Mouse (Mus musculus) limb, embryonic 15.5 days (tissue): Measurements from ENCODE around the gene Phldb1. TPM values are rescaled to one million over a fixed set of nuclear protein-coding genes. Genes with fewer than 3 reads are reported as not detected.

Experiments
- ATAC-seq: fragments of 200-750 bp; cut with Nextera tagmentation; 2 replicates; pipeline ENCODE4 v1.8.0; 2017; ENCODE audit warnings: low read depth, moderate TSS enrichment; ENCODE audit not compliant: insufficient number of reproducible peaks, low FRiP score, low TSS enrichment
- H3K27ac ChIP-seq: fragments of 300-500 bp; sonication (generic); 2 replicates; pipeline ENCODE4 v1.5.1; 2015; ENCODE audit warnings: moderate library complexity, mild to moderate bottlenecking, inconsistent platforms
- H3K27me3 ChIP-seq: fragments of 300-500 bp; sonication (generic); 2 replicates; pipeline ENCODE4 v1.6.1; 2015; ENCODE audit warnings: inconsistent platforms
- H3K36me3 ChIP-seq: fragments of 300-500 bp; sonication (generic); 2 replicates; pipeline ENCODE4 v1.6.1; 2015; ENCODE audit warnings: inconsistent platforms
- H3K4me1 ChIP-seq: fragments of 300-500 bp; sonication (generic); 2 replicates; pipeline ENCODE4 v1.6.1; 2015; ENCODE audit warnings: inconsistent platforms
- H3K4me2 ChIP-seq: fragments of 300-500 bp; sonication (generic); 2 replicates; pipeline ENCODE4 v1.6.1; 2015; ENCODE audit warnings: mild to moderate bottlenecking, inconsistent platforms
- H3K4me3 ChIP-seq: fragments of 300-500 bp; sonication (generic); 2 replicates; pipeline ENCODE4 v1.5.1; 2015; ENCODE audit warnings: mild to moderate bottlenecking, inconsistent platforms
- H3K9ac ChIP-seq: fragments of 300-500 bp; sonication (generic); 2 replicates; pipeline ENCODE4 v1.6.1; 2015; ENCODE audit warnings: inconsistent platforms
- H3K9me3 ChIP-seq: fragments of 300-500 bp; sonication (generic); 2 replicates; pipeline ENCODE4 v1.6.1; 2016; ENCODE audit warnings: inconsistent platforms
- WGBS: fragments of 180-500 bp; shearing (Covaris S2); methylation state at CpG from one replicate; pipeline ENCODE4 v1.1.7; 2015; 5-methylcytosine and 5-hydroxymethylcytosine counted together
- polyA plus RNA-seq: library from polyadenylated mRNA; unstranded; fragments of >200 nt; fragmentation: Nextera tagmentation; extraction: Ambion mirVana; gene quantifications from 2 replicates; pipeline ENCODE4 v1.2.1, GENCODE M21; 2015

Gene Phldb1
- polyA plus RNA-seq, 1 experiment from 2014 or later: 39.2 TPM

DNA sequence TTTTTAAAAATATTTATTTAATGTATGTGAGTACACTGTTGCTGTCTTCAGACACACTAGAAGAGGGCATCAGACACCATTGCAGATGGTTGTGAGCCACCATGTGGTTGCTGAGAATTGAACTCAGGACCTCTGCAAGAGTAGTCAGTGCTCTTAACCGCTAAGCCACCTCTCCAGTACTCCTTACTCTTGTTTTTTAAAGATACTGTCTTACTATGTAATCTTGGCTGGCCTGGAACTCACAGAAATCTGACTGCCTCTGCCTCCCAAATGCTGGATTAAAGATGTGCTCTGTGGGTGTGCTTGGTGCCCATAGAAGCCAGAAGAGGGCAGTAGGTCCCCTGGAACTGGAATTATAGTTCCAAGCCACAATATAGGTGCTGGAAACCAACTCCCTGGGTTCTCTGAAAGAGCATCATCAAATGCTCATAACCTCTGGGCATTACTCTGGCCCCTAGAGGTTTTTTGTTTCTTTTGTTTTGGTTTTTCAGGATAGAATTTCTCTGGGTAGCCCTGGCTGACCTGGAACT is 5.7 kb upstream of the Phldb1 start:
- 89% methylated on average over 1 of the region's 1 CpGs for WGBS
- Histone ChIP-seq H3K27ac (no peak overlapping the region), H3K36me3 (peaks cover 42% of the 10 kb centered on the region), H3K9ac (no peak overlapping the region), H3K4me2 (no peak overlapping the region), H3K9me3 (no peaks in the 10 kb centered on the region), H3K4me3 (no peak overlapping the region), H3K27me3 (no peaks in the 10 kb centered on the region), H3K4me1 (peaks cover 20% of the 10 kb centered on the region)
- no peak for ATAC-seq

DNA sequence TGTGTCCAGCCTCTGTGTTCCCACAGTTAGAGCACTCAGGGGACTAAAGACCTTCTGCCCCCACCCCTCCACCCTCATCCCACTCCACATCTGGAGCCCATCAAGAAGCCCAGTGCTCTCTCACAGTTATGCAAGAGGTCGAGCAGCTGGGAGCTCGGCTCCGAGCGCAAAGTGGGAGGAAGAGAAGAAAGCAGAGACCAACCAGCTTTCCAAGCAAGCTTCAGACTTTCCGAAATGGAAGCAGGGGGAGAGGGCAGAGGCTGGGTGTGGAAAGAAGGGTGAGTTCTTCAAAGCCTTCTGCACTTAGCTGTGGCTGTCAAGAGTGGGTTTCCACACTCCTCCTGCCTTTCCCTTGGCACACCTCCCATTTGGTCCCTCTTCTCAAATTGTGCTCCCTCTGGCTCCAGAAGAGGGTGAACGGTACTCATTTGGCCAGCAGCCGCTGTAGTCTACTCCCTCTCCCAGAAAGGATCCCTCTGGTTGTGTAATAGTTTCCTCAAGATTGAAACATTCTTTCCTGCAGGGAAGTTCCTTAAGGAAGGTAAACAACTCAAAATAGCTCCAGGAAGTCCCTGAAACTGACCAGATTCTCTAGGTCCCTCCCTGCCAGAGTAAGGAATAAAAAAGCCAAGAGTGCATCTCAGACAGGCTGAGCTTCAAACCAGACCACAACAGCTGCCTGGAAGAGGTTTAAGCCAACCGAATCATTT is 2.4 kb upstream of the Phldb1 start:
- peaks cover 52% of the 10 kb centered on the region for H3K4me1 ChIP-seq
- WGBS: 14% methylated on average over 8 of the region's 8 CpGs

GRCm38 (mm10) chr9:44736301-44736700 is 1.3 kb upstream of the Phldb1 start:
- Histone ChIP-seq H3K4me3 (no peak overlapping the region), H3K36me3 (peaks cover 3% of the 10 kb centered on the region; the same call in 1 of the 2 replicates), H3K4me2 (no peak overlapping the region), H3K4me1 (peaks cover 56% of the 10 kb centered on the region), H3K27ac (peak overlapping the region; percentile 93), H3K9ac (no peak overlapping the region), H3K27me3 (no peaks in the 10 kb centered on the region), H3K9me3 (no peaks in the 10 kb centered on the region)
- 61% methylated on average over 2 of the region's 2 CpGs for WGBS
- ATAC-seq: no peak

More for the DNA sequence above, 2.4 kb upstream of the Phldb1 start:
- peaks cover 8% of the 10 kb centered on the region for H3K36me3 ChIP-seq
- H3K27me3 ChIP-seq: no peaks in the 10 kb centered on the region
- H3K27ac ChIP-seq: peak overlapping the region; percentile 93
- no peak overlapping the region for H3K9ac ChIP-seq
- H3K9me3 ChIP-seq: no peaks in the 10 kb centered on the region
- peak overlapping the region; percentile 25; the same call in 1 of the 2 replicates for H3K4me2 ChIP-seq
- ATAC-seq: peak; percentile 61
- H3K4me3 ChIP-seq: no peak overlapping the region

- H3K4me2 ChIP-seq: peak overlapping the region; percentile 95; the same call in 1 of the 2 replicates
- H3K9me3 ChIP-seq: no peaks in the 10 kb centered on the region
- no peaks in the 10 kb centered on the region for H3K36me3 ChIP-seq
- WGBS: 77% methylated on average over 6 of the region's 6 CpGs
- no peaks in the 10 kb centered on the region for H3K27me3 ChIP-seq
- H3K27ac ChIP-seq: peak overlapping the region; percentile 93
- peaks cover 56% of the 10 kb centered on the region for H3K4me1 ChIP-seq
- H3K4me3 ChIP-seq: no peak overlapping the region
- H3K9ac ChIP-seq: no peak overlapping the region
- ATAC-seq: no peak
Observed at GRCm38 (mm10) chr9:44735886-44736285, 888 bp upstream of the Phldb1 start.

DNA sequence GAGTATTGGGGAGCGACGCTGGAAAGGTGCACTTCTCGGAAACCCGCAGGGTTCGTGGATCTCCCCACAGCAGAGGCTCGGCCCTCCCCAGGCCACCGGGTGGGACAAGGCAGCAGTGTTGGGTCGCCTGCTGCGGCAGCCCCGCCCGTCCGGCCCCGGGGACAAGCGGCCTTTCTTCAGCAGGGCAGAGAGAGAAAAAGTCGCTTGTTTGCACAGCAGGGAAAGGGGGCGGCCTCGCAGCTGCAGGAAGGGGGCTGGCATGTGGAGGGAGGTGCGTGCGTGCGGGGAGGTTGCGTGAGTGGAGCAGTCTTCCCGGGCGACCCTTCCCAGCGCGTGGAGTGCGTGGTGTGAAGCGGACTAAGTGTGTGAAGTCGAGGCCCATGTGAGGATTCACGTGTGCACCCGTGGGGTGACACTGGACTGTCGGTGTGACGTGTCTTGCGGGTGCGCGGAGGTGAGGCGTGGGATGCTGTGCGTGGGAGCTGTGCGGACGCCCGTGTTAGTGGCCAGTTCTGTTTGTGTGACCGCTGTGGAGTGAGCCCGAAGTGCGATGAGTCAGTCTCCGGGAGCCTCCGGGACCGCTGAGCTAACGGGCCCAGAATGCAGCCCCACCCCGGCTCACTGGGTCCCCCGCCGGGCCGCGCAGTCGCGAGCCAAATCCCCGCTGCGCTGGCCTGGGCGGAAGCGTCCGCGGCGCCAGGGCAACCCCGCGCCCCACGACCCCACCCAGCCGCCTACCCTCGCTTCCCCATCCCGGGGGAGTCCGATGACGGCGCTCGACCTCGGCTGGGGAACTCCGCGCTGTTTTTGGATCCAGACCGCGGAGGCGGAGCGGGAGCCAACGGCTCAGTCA is 1.1 kb downstream of the Phldb1 start:
- Histone ChIP-seq H3K36me3 (no peaks in the 10 kb centered on the region), H3K4me2 (peak overlapping the region; percentile 95), H3K4me3 (peak overlapping the region; percentile 67), H3K9ac (peak overlapping the region; percentile 62), H3K4me1 (peaks cover 56% of the 10 kb centered on the region), H3K9me3 (no peaks in the 10 kb centered on the region), H3K27ac (peak overlapping the region; percentile 93), H3K27me3 (no peaks in the 10 kb centered on the region)
- 1% methylated on average over 78 of the region's 79 CpGs for WGBS
- ATAC-seq: peak; percentile 21; the same call in 1 of the 2 replicates

GRCm38 (mm10) chr9:44732921-44733530 is 2.0 kb downstream of the Phldb1 start:
- WGBS: 53% methylated on average over 12 of the region's 12 CpGs
- H3K4me1 ChIP-seq: peaks cover 56% of the 10 kb centered on the region

DNA sequence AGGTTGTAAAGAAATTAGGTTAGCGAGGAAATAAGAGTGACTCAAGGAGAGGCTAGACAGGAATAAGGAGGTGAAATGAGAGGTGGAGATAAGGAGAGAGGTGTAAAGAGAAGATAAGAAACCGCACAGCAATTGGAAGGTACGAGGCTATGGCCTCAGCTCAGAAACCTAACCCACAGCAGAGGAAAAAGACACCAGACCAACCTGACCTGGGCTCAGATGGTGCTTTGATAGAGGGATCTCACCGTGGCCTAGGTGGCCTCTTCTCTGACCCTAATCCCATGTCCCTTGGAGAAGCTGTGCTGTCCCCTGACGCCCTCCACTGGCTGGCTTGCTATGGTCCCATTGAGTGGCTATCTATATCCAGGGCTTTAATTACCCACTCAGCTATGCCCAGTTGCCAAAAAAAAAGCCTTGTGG is 2.9 kb downstream of the Phldb1 start:
- Histone ChIP-seq H3K4me3 (peak overlapping the region; percentile 67; the same call in 1 of the 2 replicates), H3K36me3 (peaks cover 6% of the 10 kb centered on the region), H3K9ac (no peak overlapping the region), H3K4me2 (peak overlapping the region; percentile 95; the same call in 1 of the 2 replicates), H3K4me1 (peaks cover 52% of the 10 kb centered on the region), H3K27me3 (no peaks in the 10 kb centered on the region), H3K27ac (peak overlapping the region; percentile 93), H3K9me3 (no peaks in the 10 kb centered on the region)
- 70% methylated on average over 5 of the region's 5 CpGs for WGBS
- ATAC-seq: no peak

More at GRCm38 (mm10) chr9:44732921-44733530, 2.0 kb downstream of the Phldb1 start:
- Histone ChIP-seq H3K4me2 (peak overlapping the region; percentile 95), H3K27me3 (no peaks in the 10 kb centered on the region), H3K27ac (peak overlapping the region; percentile 93), H3K4me3 (peak overlapping the region; percentile 67), H3K36me3 (no peaks in the 10 kb centered on the region; the same call in 1 of the 2 replicates), H3K9ac (peak overlapping the region; percentile 62; the same call in 1 of the 2 replicates), H3K9me3 (no peaks in the 10 kb centered on the region)
- no peak for ATAC-seq

DNA sequence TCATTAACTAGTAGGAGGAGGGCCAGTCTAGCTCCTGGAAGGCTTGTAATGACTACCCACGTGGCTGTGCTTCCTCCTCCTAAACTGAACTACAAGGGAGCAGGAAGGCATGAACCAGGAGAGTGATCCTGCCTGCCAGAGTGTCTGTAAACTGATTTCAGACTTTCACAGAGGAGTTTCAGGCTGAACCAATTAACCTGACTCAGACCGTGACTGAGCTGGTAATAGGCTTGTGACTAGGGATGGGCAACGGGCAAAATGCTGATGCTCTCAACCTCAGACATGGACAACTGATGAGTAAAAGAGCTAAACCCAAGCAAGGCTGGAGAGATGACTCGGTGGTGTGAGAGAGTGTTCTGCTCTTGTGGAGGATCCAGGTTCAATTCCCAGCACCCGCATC is 7.6 kb downstream of the Phldb1 start:
- no peak for ATAC-seq
- Histone ChIP-seq H3K27ac (no peak overlapping the region), H3K36me3 (peaks cover 42% of the 10 kb centered on the region), H3K27me3 (no peaks in the 10 kb centered on the region), H3K4me2 (no peak overlapping the region), H3K9ac (no peak overlapping the region), H3K4me1 (peaks cover 47% of the 10 kb centered on the region), H3K4me3 (no peak overlapping the region), H3K9me3 (no peaks in the 10 kb centered on the region)
- WGBS: 53% methylated on average over 5 of the region's 5 CpGs

- WGBS: 54% methylated on average over 10 of the region's 10 CpGs
- Histone ChIP-seq H3K9me3 (no peaks in the 10 kb centered on the region), H3K4me2 (no peak overlapping the region), H3K4me3 (no peak overlapping the region), H3K9ac (no peak overlapping the region), H3K27ac (no peak overlapping the region; the same call in 1 of the 2 replicates), H3K27me3 (no peaks in the 10 kb centered on the region), H3K4me1 (peaks cover 47% of the 10 kb centered on the region), H3K36me3 (peaks cover 42% of the 10 kb centered on the region)
- ATAC-seq: no peak
Observed at GRCm38 (mm10) chr9:44726431-44727146, 8.4 kb downstream of the Phldb1 start.

GRCm38 (mm10) chr9:44724665-44725064 is 10.3 kb downstream of the Phldb1 start:
- Histone ChIP-seq H3K27me3 (no peaks in the 10 kb centered on the region), H3K9ac (no peak overlapping the region), H3K36me3 (peaks cover 42% of the 10 kb centered on the region), H3K4me1 (peaks cover 64% of the 10 kb centered on the region), H3K27ac (peak overlapping the region; percentile 61; the same call in 1 of the 2 replicates), H3K4me2 (no peak overlapping the region), H3K4me3 (no peak overlapping the region), H3K9me3 (no peaks in the 10 kb centered on the region)
- 44% methylated on average over 2 of the region's 2 CpGs for WGBS
- no peak for ATAC-seq

GRCm38 (mm10) chr9:44724223-44724622 is 10.8 kb downstream of the Phldb1 start:
- H3K4me1 ChIP-seq: peaks cover 69% of the 10 kb centered on the region
- no peak overlapping the region for H3K4me2 ChIP-seq
- H3K9me3 ChIP-seq: no peaks in the 10 kb centered on the region
- peak overlapping the region; percentile 61 for H3K27ac ChIP-seq
- H3K36me3 ChIP-seq: peaks cover 42% of the 10 kb centered on the region
- H3K9ac ChIP-seq: no peak overlapping the region
- H3K4me3 ChIP-seq: no peak overlapping the region
- no peak for ATAC-seq
- WGBS: 71% methylated on average over 6 of the region's 6 CpGs
- H3K27me3 ChIP-seq: no peaks in the 10 kb centered on the region
